In the genomic region with DNA sequence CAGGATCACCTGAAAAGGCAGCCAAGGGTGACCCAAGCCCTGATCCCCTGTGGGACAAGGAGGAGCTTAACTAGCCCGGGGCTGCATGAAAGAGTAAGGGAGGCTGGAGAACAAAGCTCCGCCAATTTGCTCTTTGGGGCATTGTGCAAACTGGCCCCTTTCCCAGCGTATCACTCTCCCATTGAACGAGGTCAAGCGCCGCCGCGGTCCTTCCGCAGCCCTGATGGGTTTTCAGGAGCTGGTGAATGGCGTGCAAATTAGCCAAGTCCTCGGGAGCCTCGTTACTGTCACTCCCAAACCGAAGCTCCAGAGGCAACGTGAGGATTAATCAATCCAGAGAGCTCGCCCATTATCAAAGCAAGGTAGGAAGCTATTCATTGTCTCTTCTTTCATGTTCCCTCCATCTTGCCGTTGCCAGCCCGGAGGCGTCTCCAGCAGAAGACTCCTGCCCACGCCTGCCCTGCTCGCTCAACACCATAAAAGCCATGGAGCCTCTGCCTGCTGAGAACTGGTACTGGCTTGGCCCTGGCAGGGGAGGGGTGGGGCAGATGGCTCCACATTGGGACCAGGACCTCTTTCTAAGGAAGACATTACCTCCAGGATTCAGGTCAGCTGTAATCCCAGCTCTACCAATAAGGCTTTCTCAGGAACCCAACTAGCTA, we compare ENCODE assay signal across 7 mouse cellular contexts.
DNase-seq lines count a peak whose midpoint lies in the region; ATAC-seq lines count a peak whose summit lies in the region.

No protein-coding gene starts in this region.

- ATAC-seq in neural tube, embryonic 11.5 days (ENCODE audit: insufficient read depth, low FRiP score, low TSS enrichment): no peak
- no peak for ATAC-seq in megakaryocyte progenitor cell, adult 5-6 weeks (replicated peaks; ENCODE audit: poor library complexity)
- no peak for ATAC-seq in megakaryocyte-erythroid progenitor cell, adult 5-6 weeks (replicated peaks; ENCODE audit: low FRiP score, low TSS enrichment, poor library complexity, severe bottlenecking)

- H3K9me3 ChIP-seq in embryonic facial prominence, embryonic 10.5 days: no peaks in the 10 kb centered on the region
- H3K9me3 ChIP-seq in neural tube, embryonic 11.5 days (ENCODE audit: control insufficient read depth, low read length): no peaks in the 10 kb centered on the region

- peak overlapping the region; percentile 26 for H3K4me3 ChIP-seq in embryonic facial prominence, embryonic 10.5 days
- no peak overlapping the region for H3K4me3 ChIP-seq in neural tube, embryonic 11.5 days (ENCODE audit: low read depth, low read length)

- H3K4me1 ChIP-seq in embryonic facial prominence, embryonic 10.5 days: peaks cover 96% of the 10 kb centered on the region
- H3K4me1 ChIP-seq in neural tube, embryonic 11.5 days (ENCODE audit: control insufficient read depth, insufficient read depth, low read length): peaks cover 27% of the 10 kb centered on the region

- H3K36me3 ChIP-seq in embryonic facial prominence, embryonic 10.5 days (replicated peaks): no peaks in the 10 kb centered on the region
- no peaks in the 10 kb centered on the region for H3K36me3 ChIP-seq in neural tube, embryonic 11.5 days (ENCODE audit: control insufficient read depth, insufficient read depth, low read length)

- DNase-seq in adrenal gland, postnatal 25 days: peak; percentile 22
- peak; percentile 57 for DNase-seq in embryonic facial prominence, embryonic 10.5 days (ENCODE audit: low spot score)
- DNase-seq in layer of hippocampus, adult 18-20 months (ENCODE audit: low spot score in 2 of 2): peak; percentile 9 to 50
- DNase-seq in neural tube, embryonic 11.5 days (ENCODE audit: low spot score): peak; percentile 54
- no peak for DNase-seq in spleen, postnatal 4 days (ENCODE audit: low spot score in 2 of 2)

- WGBS in embryonic facial prominence, embryonic 10.5 days: 7% methylated on average over 20 of the region's 20 CpGs
- WGBS in neural tube, embryonic 11.5 days: 5% methylated on average over 20 of the region's 20 CpGs

- H3K9ac ChIP-seq in neural tube, embryonic 11.5 days (ENCODE audit: low read length): peak overlapping the region; percentile 26; the same call in 1 of the 2 replicates

- H3K27me3 ChIP-seq in embryonic facial prominence, embryonic 10.5 days (replicated peaks; ENCODE audit: low read depth, poor library complexity, severe bottlenecking): peaks cover 92% of the 10 kb centered on the region
- H3K27me3 ChIP-seq in neural tube, embryonic 11.5 days (ENCODE audit: control insufficient read depth, insufficient read depth, low read length): peaks cover 15% of the 10 kb centered on the region; the same call in 1 of the 2 replicates

- peak overlapping the region; percentile 9 for H3K4me2 ChIP-seq in neural tube, embryonic 11.5 days (ENCODE audit: low read depth)

- peak overlapping the region; percentile 57 for H3K27ac ChIP-seq in embryonic facial prominence, embryonic 10.5 days (replicated peaks)
- 0 out of 2 replicates have a peak overlapping the region, but pooled peaks have one; percentile 27 for H3K27ac ChIP-seq in neural tube, embryonic 11.5 days (ENCODE audit: low read depth, low read length)

Comparison
In these comparisons a context has a peak if more than half of its experiments do, and no peak if none do; other contexts are left out.
1. DNase-seq: peak in adrenal gland, postnatal 25 days (single experiment), embryonic facial prominence, embryonic 10.5 days (single experiment), layer of hippocampus, adult 18-20 months (2 of 2) and neural tube, embryonic 11.5 days (single experiment); none in spleen, postnatal 4 days (0 of 2).